Mouse (Mus musculus) forebrain, embryonic 10.5 days (tissue): ENCODE results near the gene Gstm6. TPM values are rescaled to one million over a fixed set of nuclear protein-coding genes. Genes with fewer than 3 reads are reported as not detected.
"Not testable (repeated sequence)": the region's sequence is repeated elsewhere in the genome, so short reads cannot be mapped to it uniquely, and the experiment has no call there.

Experiments
- DNase-seq: peaks from one replicate; pipeline ENCODE4 v3.0.0-alpha.2; 2017; ENCODE audit warnings: low spot score; ENCODE audit errors: extremely low spot score
- H3K27ac ChIP-seq: fragments of 300-500 bp; sonication (generic); 2 replicates; pipeline ENCODE4 v1.5.1; 2016; ENCODE audit warnings: mild to moderate bottlenecking
- H3K27me3 ChIP-seq: fragments of 300-500 bp; sonication (generic); 2 replicates; pipeline ENCODE4 v1.6.1; 2016; ENCODE audit warnings: mild to moderate bottlenecking; ENCODE audit not compliant: poor library complexity, severe bottlenecking
- H3K36me3 ChIP-seq: fragments of 300-500 bp; sonication (generic); replicated peaks from 2 replicates; pipeline ENCODE4 v1.6.1; 2016; ENCODE audit warnings: mild to moderate bottlenecking, moderate library complexity
- H3K4me1 ChIP-seq: fragments of 300-500 bp; sonication (generic); 2 replicates; pipeline ENCODE4 v1.6.1; 2016
- H3K4me3 ChIP-seq: fragments of 300-500 bp; sonication (generic); 2 replicates; pipeline ENCODE4 v1.5.1; 2016; ENCODE audit warnings: mild to moderate bottlenecking, moderate library complexity
- H3K9me3 ChIP-seq: fragments of 300-500 bp; sonication (generic); 2 replicates; pipeline ENCODE4 v1.6.1; 2016; ENCODE audit warnings: mild to moderate bottlenecking, moderate library complexity
- WGBS: fragments of 180-500 bp; shearing (Covaris S2); methylation state at CpG from one replicate; pipeline ENCODE4 v1.1.7; 2016; 5-methylcytosine and 5-hydroxymethylcytosine counted together
- polyA plus RNA-seq: library from polyadenylated mRNA; unstranded; fragments of >200 nt; fragmentation: Nextera tagmentation; extraction: Ambion mirVana; gene quantifications from 2 replicates; pipeline ENCODE4 v1.2.1, GENCODE M21; 2016

The Gstm6 gene
- polyA plus RNA-seq, 1 experiment from 2014 or later, result 11.2 TPM

DNA sequence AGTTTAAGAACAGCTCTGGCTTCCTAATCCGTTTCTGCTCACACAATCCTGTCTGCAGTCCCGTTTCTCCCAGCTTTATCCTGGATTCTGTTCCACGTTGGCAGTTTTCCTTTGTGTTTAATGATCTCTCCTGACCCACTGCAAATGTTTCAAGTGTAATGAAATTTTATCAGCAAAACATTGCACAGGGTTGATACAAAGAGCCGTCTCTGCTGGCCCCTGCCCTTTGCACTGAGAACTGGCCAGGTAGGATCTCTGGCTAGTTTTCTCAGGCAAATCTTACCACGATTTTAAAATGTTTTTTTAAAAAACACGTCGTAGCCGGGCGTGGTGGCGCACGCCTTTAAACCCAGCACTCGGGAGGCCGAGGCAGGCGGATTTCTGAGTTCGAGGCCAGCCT is 26.9 kb downstream of the Gstm6 start:
- 81% methylated on average over 15 of the region's 15 CpGs for WGBS
- Histone ChIP-seq H3K36me3 (no peaks in the 10 kb centered on the region), H3K27ac (no peak overlapping the region), H3K27me3 (no peaks in the 10 kb centered on the region), H3K9me3 (no peaks in the 10 kb centered on the region), H3K4me1 (0 out of 2 replicates have a peak, but pooled peaks cover 6% of the 10 kb centered on the region), H3K4me3 (no peak overlapping the region)
- DNase-seq, result no peak

DNA sequence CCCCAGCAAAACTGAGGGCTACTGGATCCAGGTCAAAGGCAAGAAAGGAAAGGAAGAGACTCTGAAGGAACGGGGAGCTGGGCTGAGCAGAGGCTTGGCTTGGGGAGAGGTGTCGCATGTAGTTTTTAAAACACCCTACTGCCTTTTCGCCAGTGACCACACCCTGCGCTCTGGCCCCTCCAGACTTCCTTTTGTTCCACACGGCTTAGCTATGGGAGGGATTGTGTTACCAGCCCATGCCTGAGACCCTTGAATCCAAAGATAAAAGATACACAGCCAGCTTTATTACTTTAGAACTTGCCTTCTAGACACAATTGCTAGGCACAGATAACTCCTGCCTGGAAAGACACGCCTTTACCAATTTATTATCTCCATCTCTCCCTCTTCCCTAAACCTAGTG is 37.6 kb downstream of the Gstm6 start:
- H3K27me3 ChIP-seq, result no peaks in the 10 kb centered on the region
- H3K9me3 ChIP-seq, result no peaks in the 10 kb centered on the region
- DNase-seq, result no peak
- H3K27ac ChIP-seq, result no peak overlapping the region
- no peak overlapping the region for H3K4me3 ChIP-seq
- no peaks in the 10 kb centered on the region for H3K36me3 ChIP-seq
- WGBS, result 68% methylated on average over 6 of the region's 6 CpGs
- H3K4me1 ChIP-seq, result peaks cover 17% of the 10 kb centered on the region

DNA sequence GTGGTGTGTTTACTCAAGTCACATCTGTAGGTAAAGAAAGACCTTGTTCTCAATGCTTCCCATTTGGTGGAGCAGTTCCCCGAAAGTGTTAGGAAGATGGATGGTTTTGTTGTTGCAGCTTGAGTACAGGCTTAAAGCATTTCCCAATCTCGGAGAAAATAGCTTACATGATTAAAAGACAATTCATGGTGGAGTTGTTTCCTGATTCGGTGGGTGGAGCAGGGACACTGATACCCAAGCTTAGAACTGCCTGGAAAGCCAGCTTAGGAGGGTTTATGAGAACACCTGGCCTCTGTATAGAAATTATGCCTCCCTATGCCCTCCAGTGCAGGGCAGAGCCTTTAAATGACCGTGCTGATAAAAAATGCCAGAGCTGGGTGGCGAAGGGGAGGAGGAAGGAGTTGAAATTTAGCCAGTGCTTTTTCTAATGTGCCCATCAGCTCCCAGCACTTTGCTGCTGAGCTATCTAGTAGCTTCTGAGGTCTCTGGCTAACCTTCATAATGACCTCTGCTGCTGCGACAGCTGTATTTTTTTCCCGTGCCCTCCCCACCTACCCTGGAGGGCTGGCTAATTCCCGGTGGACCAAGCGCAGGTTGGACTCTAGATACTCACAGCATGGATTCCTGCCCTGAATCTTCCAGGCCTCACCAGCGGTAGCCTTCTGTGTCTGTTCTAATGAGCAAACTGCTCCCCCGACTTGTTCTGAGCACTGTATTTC is 42.4 kb downstream of the Gstm6 start:
- H3K4me1 ChIP-seq, result peaks cover 22% of the 10 kb centered on the region
- H3K27me3 ChIP-seq, result no peaks in the 10 kb centered on the region
- no peak for DNase-seq
- H3K9me3 ChIP-seq, result no peaks in the 10 kb centered on the region
- peaks cover 29% of the 10 kb centered on the region for H3K36me3 ChIP-seq
- H3K27ac ChIP-seq, result no peak overlapping the region
- no peak overlapping the region for H3K4me3 ChIP-seq
- WGBS, result 83% methylated on average over 11 of the region's 11 CpGs

DNA sequence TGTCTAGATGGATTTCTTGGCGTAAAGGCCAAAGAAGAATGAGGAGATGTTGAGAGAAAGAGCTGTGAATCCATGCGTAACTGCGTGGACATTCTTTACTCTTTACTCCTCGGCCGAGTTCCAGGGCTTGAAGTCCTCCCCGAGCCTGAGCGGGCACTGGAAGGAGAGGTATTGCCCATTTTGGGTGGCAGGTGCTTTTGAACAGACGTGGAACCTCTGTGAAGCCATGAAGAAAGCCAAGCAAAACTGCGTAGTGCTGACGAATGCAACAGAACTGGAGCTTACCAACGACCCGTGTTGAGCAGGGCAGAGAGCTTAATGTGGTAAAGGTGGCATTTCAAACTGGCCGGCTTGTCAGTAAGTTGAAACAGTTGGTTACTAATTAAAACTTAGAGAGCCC is 44.9 kb downstream of the Gstm6 start:
- 94% methylated on average over 13 of the region's 13 CpGs for WGBS
- H3K27me3 ChIP-seq, result no peaks in the 10 kb centered on the region
- H3K36me3 ChIP-seq, result peaks cover 29% of the 10 kb centered on the region
- H3K4me3 ChIP-seq, result no peak overlapping the region
- H3K27ac ChIP-seq, result no peak overlapping the region
- DNase-seq, result no peak
- H3K9me3 ChIP-seq, result no peaks in the 10 kb centered on the region
- peaks cover 27% of the 10 kb centered on the region for H3K4me1 ChIP-seq

DNA sequence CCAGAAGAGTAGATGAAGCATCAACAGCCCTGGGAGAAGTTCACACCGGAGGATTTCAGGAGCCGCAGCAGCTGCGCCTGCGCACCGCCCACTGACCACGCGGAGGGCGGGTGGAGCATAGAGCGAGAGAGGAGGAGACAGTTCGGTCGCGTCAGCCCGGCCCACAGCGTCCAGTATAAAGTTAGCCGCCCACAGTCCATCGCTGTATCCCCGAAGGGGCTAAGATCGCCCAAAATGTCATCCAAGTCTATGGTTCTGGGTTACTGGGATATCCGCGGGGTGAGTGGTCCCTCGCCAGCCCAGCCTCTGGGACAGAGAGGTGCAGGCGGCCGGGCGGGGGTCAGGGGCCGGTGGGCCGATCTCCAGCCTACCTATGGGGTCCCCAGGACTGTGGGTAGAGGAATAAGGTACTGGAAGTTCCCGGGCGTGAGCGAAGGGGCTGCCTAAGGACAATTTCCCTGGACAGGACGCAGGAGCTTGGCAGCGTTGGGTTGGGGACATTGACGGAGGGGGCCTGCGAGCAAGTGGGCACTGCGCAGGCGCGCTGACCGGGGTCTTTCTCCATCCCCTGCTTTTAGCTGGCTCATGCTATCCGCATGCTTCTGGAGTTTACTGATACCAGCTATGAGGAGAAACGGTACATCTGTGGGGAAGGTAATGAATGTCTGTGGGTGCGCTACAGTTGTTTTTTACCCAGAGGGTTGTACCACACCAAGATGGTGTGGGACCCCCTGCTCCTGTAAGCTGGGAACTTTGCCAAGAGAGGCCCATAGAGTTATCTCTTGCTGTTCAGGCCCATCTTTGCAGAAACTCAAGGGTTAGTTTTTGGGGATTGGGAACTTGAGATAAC is 47.6 kb downstream of the Gstm6 start, which contains the start of gene Gstm5:
Gstm5 (plus strand) TSS at position 102 of the 850 bp plus-strand sequence.
- H3K9me3 ChIP-seq, result no peaks in the 10 kb centered on the region
- H3K4me1 ChIP-seq, result peaks cover 17% of the 10 kb centered on the region
- peak; percentile 84 for DNase-seq
- 6% methylated on average over 40 of the region's 40 CpGs for WGBS
- H3K4me3 ChIP-seq, result peak within 1 kb of the TSS; percentile 87
- no peaks in the 10 kb centered on the region for H3K27me3 ChIP-seq
- H3K36me3 ChIP-seq, result peaks cover 29% of the 10 kb centered on the region
- H3K27ac ChIP-seq, result peak within 1 kb of the TSS; percentile 96

DNA sequence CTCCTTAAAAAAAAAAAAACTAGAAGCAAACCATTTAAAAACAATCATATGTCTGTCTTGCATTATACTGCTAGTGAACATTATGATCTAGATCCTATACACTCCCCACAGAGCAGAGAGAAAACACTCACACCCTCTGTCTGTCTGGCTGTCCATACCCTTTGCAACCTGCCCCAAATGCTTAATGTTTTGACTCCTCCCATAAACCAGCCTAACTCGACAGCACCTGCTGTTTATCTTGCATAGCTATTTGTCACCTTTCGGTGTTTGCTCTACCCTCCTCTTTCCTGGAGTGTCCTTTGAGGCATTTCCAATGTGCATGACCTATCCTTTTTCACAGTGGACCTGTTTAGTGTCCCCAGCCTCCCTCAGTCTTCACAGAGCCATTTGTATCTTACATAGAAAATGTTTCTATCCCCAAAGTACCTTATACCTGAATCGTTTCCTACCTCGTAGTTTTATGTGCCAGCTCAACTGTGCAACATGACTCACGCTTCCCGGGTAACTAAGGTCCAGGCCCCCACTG is 48.3 kb downstream of the Gstm6 start:
- Histone ChIP-seq H3K27me3 (no peaks in the 10 kb centered on the region), H3K4me1 (peaks cover 17% of the 10 kb centered on the region), H3K9me3 (no peaks in the 10 kb centered on the region), H3K4me3 (peak overlapping the region; percentile 87), H3K36me3 (peaks cover 29% of the 10 kb centered on the region), H3K27ac (peak overlapping the region; percentile 96)
- DNase-seq, result no peak
- WGBS, result 15% methylated on average over 6 of the region's 6 CpGs

DNA sequence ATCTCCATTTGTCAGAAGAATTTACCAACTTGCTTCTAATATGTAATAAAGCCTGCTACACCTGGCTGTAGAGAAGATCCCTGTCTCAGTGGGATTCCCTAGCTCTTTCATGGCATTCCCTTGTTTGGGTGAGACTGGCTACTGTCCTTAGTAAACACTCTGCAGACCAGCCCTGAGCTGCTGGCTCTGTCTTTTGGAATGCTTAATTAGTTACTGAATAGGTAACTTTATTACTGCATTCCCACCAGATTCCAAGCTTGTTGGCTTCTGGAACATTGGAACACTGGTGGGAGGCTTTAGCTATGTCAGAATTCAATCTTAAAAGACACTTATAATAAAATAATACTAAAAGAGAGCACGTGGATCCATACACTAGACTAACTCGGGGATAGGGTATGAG is 54.3 kb downstream of the Gstm6 start:
- not testable (repeated sequence) for DNase-seq, H3K4me3 ChIP-seq, H3K36me3 ChIP-seq, H3K9me3 ChIP-seq, H3K27me3 ChIP-seq, H3K27ac ChIP-seq, H3K4me1 ChIP-seq
- 81% methylated on average over 2 of the region's 2 CpGs for WGBS

Other genes starting within 250 kb of the Gstm6 start
- gene Ahcyl1, start 247.2 kb downstream of the Gstm6 start, polyA plus RNA-seq, result 92.3 and 92.4 TPM in 2 replicates
- gene Csf1, start 183.3 kb downstream of the Gstm6 start, polyA plus RNA-seq, result 4.6 and 4.8 TPM in 2 replicates
- gene Eps8l3, start 66.5 kb downstream of the Gstm6 start, polyA plus RNA-seq, result not detected in 2 replicates
- 225 and 235 TPM in 2 replicates for gene Gstm5, start 47.9 kb downstream of the Gstm6 start, polyA plus RNA-seq
- 17.7 and 19.5 TPM in 2 replicates for gene Gstm7, start 11.9 kb downstream of the Gstm6 start, polyA plus RNA-seq
- gene Gstm3, start 25.5 kb upstream of the Gstm6 start, polyA plus RNA-seq, result not detected in 2 replicates
- 10.1 and 10.2 TPM in 2 replicates for gene Gstm2, start 42.7 kb upstream of the Gstm6 start, polyA plus RNA-seq
- gene Gstm1, start 74.2 kb upstream of the Gstm6 start, polyA plus RNA-seq, result 30.4 and 33.4 TPM in 2 replicates
- gene Gstm4, start 101.1 kb upstream of the Gstm6 start, polyA plus RNA-seq, result 14.2 and 15.0 TPM in 2 replicates
- 69.3 and 71.4 TPM in 2 replicates for gene Ampd2, start 142.9 kb upstream of the Gstm6 start, polyA plus RNA-seq
- gene Gnat2, start 149.0 kb upstream of the Gstm6 start, polyA plus RNA-seq, result 0.96 and 1.4 TPM in 2 replicates
- gene Gnai3, start 202.4 kb upstream of the Gstm6 start, polyA plus RNA-seq, result 202 and 207 TPM in 2 replicates
- 0.15 and 0.21 TPM in 2 replicates for gene Gpr61, start 211.1 kb upstream of the Gstm6 start, polyA plus RNA-seq
- 3.0 and 3.4 TPM in 2 replicates for gene Amigo1, start 242.6 kb upstream of the Gstm6 start, polyA plus RNA-seq